Mouse (Mus musculus): ENCODE measurements around the gene Efs. TPM values are rescaled to one million over a fixed set of nuclear protein-coding genes. Genes with fewer than 3 reads are reported as not detected.
A peak's percentile ranks its signal among the peaks of the same experiment; 100 is the strongest.
"Not testable (repeated sequence)": the region's sequence is repeated elsewhere in the genome, so short reads cannot be mapped to it uniquely, and the experiment has no call there.

Gene Efs
- total RNA-seq, 2 experiments from 2014 or later = 2.5 to 2.8 TPM

DNA sequence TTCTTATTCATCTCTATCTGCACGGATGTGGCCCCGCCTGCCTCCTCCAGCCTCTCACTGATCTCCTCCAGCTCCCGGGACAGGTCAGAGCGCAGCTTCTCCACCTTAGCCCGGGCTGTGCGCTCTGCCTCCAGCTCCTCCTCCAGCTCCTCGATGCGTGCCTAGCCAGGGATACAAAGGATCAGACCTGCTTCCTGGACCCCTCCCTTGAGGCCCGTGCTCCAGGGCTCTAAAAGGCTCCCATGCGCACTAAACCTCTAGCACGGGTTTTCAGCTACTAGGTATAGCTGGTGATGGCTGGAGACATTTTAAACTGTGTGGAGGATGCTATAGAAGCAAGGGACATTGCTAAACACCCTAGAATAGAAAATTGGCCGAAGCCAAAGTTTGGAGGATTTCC lies 24.6 kb upstream of the Efs start:
- no peak for DNase-seq
- intact Hi-C loops (cut with DNase I) = no loop called here

DNA sequence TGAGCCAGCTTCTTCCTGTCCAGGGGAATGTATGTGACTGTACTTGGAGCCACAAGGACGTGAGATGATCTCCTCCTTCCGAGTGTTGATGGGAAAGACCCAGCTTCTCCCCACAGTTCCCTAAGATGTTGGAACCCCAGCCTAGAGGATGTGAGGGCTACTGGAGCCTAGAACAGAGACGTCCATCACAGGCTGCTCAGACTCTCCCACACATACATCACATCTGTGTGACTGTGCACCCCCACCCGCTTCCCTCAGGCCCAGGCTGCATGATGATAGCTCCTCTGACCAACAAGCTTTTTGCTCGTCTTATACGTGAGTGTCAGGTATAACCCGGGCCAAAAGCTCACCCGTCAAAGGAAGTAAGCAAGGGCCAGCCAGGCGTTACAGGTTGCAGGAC lies 22.9 kb upstream of the Efs start:
- DNase-seq = no peak
- intact Hi-C loops (cut with DNase I) = loop anchor here (1.0 kb wide), 1 partner anchor 26 kb away; no protein-coding TSS in a partner anchor

DNA sequence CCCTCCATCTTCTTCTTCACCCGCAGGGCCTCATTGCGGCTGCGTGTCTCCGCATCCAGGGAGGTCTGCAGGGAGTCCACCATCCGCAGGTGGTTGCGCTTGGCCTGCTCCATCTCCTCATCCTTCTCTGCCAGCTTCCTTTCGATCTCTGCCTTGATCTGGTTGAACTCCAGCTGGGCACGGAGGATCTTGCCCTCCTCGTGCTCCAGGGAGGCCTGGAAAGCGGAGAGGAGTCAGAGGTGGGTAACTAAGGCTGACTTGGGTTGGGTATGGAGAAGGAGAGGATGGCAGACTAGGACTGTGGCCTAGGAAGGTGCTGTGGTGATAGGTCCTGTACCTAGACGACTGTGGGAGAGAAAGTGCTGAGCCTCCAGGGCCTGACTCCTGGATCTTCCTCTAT lies 21.1 kb upstream of the Efs start:
- DNase-seq = peak in 1 of 2 experiments; percentile 13
- intact Hi-C loops (cut with DNase I) = not testable (repeated sequence)

DNA sequence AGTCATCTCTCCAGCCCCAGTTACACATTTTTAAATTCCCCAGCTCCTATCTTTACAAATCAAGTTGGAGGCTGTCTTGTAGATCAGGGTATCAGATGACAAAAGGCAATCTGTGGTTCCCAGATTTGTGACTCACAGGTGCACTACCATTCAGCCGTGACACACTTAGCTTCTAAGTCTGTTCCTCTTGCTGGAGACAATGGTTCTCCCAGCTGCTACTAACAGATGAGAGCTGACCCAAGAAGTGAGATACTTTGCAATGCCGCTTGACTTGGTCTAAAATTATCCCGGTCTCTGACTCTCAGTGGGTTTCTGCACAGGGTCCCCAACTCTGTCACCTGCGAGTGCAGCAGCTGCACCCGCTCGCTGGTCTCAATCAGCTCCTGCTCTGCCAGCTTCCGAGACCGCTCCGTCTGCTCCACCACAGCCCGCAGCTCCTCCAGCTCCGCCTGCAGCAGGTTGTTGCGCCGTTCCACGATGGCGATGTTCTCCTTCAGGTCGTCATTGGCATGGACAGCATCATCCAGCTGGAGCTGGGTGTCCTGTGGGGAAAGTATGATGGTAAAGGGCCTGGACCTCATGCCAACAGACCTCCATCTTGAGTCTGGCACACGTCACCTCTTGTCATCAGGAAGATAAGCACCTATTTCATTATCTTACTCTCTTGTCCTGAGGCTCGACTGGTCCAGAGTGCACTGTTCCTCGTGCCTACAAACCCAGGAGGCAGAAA lies 20.2 kb upstream of the Efs start:
- intact Hi-C loops (cut with DNase I) = no loop called here
- DNase-seq = peak; percentile 13 to 15

DNA sequence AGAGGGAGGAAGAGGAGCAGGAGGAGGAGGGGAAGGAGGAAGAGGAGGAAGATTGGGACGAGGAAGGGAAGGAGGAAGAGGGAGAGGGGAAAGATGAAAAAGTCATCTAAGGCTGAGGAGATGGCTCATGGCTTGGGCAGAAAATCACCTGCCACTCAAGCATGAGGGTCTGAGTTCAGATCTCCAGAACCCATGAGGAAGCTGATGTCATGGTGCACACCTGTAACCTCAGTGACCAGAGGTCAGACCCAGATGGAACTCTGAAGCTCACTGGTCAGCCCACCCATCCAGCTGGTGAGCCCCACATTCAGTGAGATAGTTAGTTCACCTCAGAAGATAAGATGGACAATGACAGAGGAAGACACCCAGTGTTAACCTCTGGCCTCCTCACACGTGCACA lies 19.0 kb upstream of the Efs start:
- intact Hi-C loops (cut with DNase I) = loop anchor here (1.0 kb wide), 1 partner anchor 27 kb away; no protein-coding TSS in a partner anchor
- DNase-seq = peak in 1 of 2 experiments; percentile 4

DNA sequence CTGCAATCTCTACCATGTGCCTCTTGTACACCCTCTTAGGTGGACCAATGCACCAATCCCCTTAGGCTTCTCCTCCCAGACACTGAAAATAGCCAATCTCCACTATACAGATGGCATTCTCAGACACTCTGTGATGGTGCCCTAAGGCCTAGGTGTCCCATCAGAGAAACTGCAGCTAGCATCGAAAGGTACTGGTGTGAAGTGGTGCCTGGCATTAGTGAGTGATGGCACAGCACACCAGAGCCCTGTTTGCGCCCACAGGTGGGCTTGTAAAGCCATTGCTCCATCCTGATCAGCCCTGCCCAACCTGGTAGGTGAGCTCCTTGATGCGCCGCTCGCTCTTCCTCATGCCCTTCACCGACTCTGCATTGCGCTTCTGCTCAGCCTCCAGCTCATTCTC lies 18.0 kb upstream of the Efs start:
- DNase-seq = no peak

DNA sequence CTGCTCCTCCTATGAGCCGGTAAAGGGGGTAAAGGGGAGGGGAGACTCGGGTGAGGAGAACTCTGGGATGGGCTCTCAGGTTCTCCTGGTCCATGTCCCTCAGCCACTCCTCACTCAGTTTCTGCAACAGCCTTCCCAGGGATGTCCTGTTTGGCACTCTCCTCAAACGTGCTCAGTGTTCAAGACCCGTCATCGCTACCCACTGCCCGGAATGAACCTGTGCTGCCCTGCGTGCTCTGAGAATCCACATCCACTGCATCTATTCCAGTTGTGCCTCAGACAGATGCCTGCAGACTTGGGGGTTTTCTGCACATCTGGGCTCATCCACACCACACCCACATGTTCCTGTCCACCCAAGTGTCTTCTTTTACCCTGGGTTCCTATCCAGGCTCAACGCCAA lies 16.6 kb upstream of the Efs start:
- intact Hi-C loops (cut with DNase I) = no loop called here
- peak; percentile 13 to 23 for DNase-seq

More for the DNA sequence above, 18.0 kb upstream of the Efs start:
- intact Hi-C loops (cut with DNase I) = loop anchor here (1.0 kb wide), 1 partner anchor 28 kb away; no protein-coding TSS in a partner anchor

DNA sequence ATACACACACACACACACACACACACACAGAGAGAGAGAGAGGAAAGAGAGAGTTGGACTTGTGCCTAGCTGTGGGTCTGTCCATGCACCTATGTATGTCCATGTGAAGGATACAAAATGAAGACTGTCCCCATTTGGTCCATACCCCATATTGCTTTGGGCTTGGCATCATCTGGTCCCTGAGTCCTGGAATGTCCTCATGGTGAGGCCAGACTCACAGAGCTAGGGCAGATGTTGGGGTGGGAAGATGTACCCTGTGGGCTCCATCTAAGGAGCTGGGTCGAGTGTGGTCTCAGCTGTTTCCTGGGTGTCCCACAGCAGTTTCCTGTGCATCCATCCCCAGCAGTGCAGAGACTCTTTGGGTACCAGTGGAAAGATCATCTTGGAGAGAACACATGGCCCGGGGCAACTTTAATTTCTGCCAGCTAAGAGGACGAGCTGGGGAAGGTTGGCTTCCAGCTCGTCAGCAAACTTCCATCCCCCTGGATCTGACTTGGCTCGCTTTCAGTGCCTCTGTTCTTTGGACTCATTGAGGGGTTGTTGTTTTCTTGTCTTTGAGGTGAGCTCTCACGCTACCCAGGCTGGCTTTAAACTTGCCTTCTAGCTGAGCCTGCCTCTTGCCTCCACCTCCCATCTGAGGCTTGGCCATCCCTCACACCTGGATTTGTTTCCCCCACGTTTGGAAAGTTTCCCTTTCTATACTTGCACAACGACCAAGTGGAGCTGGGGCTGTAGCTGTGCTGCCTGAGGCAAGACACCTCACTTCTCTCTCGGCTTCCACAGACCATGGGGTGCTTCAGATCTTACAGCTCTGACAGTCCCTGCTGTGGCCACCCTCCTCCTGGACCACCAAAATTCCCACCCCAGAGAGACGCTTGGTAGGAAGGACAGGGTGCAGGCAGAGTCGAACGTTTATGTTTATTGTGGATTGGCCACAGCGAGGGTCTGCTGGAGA lies 15.4 kb upstream of the Efs start:
- intact Hi-C loops (cut with DNase I) = no loop called here

DNA sequence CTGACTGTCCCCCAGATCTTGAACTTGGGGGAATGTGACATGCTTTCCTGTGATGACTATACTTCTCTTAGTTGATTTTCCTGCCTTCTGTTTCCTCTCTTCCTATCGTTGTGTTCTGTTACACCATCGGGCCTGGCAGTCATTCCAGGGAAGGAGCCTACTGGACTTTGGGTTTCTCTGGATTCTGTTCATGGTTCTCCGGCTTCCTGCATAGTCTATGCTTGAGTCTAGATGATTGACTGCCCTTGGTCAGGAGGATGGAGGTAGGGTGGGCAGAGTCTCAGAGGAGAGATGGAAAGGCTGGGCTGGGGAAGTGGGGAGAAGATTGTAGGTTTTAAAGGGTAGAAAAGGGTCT lies 14.2 kb upstream of the Efs start:
- peak in 1 of 2 experiments; percentile 24 for DNase-seq
- intact Hi-C loops (cut with DNase I) = no loop called here

More for the DNA sequence above, 15.4 kb upstream of the Efs start:
- peak; percentile 12 to 28 for DNase-seq

DNA sequence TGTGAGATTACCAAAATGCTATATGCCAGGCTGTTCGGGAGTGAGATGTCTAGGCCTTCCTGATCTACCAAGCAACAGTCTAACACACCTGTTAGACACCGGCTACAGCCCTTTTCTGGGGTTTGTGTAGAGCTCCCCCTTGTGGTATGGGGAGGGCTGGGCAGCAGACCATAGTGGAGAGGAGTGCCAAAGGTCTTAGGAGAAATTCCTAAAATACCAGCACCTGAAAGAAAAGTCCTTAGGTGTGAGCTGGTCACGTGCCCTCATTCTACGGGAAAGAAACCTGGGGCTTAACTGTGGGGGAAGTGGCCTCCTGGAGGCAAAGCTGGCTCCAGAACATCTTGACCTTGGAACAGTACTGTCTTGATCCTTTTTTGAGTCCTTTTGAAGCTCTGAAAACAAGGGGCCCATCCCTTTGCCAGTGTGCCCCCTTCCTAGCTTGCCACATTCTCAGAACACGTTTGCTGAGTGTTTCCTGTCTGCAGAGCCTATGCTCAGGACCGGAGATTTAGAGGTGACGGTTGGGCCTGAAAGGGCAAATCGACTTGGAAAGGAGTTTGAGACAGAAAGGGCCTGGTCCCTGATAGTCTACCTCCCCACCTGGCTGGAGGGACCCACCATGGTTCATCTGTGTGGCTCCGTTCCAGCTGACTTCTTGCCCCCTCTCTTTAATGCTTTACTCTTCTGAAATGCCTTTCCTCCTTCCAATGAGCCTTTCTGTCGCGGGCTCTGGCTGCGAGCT lies 13.7 kb upstream of the Efs start:
- intact Hi-C loops (cut with DNase I) = loop anchor here (1.0 to 2.0 kb wide), 2 partner anchors 39 to 97 kb away; no protein-coding TSS in a partner anchor
- DNase-seq = peak; percentile 76

DNA sequence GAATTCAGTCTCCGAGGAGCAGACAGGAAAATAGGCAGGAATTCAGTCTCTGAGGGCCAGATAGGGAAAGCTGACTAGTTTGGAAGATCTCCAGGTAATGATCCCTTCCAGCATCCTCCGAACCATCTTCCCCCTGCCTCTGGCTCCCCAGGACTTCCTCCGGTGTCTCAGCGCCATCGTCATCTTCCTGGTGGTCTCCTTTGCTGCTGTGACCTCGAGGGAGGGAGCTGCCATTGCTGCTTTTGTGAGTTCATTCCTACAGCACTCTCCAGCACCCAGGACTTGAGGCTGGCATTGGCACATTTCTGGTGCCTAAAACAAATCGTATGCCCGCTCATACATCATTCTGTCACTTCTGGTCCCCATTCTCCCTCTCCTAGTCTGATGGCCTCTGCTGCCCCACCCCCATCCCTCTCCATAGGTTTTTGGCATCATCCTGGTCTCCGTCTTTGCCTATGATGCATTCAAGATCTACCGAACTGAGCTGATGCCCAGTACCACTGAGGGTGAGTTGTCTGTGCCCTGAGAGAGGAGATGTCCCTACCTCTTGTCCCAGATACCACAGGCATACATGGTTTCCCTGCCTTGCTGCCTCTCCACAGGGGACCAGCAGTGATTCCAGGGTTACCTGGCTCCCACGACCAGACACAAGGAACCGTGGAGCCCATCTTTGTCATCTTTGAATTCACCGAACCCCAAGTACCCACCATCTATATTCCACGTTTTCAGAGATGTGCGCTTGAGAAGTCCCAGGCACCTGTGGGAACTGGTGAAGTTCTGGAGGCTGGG lies 12.7 kb upstream of the Efs start:
- intact Hi-C loops (cut with DNase I) = loop anchor here (1.0 to 2.0 kb wide), 2 partner anchors 38 to 96 kb away; no protein-coding TSS in a partner anchor
- peak; percentile 35 to 52 for DNase-seq

DNA sequence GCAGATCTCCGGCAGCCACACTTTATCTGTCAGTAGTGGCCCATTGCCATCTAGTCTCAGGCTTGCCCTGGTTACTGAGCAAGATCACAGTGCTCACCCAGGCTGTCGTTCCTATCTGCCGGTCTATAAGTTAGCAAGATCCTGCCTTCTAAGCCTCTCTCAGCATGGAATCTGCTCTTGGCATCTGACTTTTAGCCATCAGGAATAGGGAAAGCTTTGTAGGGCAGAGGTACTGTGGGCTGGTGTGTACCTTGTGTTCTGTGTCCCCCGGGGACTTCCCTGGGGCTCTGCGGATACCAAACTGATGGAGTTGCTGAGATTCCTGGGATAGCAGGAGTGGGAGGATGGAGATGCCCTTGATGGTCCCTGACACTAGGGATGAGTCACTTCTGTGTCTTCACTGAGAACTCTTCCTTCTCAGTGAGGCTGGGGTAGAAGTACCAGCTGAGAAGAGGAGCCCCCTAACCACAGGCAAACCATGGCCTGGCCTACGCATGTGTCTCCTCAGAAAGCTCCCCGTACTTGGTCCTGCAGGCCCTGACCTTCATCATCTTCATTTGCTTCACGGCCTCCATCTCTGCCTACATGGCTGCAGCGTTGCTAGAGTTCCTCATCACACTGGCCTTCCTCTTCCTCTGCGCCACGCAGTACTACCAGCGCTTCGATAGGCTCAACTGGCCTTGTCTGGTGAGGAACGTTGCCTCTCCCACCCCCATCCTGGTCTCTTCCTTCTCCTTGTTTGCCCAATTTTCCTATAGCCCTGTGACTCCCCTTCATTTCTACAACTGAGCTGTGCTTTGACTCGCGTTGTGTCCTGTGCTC lies 11.6 kb upstream of the Efs start:
- intact Hi-C loops (cut with DNase I) = loop anchor here (2.0 kb wide), 1 partner anchor 95 kb away; no protein-coding TSS in a partner anchor
- DNase-seq = peak in 1 of 2 experiments; percentile 8

DNA sequence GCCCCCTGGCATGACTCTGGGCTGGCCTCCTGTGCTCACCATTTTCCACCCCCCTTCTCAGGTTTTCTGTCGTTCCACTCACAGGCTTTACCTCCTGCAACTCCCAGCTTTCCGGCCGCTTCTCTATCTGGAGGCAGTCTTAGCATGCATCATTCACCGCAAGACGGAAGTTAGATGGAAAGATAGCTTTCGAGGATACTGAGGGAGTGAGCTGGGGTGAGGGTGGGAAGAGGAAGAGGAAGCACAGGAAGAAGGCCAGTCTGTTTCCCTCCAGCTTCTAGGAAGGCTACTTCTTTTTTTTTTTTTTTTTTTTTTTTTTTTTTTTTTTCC lies 10.9 kb upstream of the Efs start:
- intact Hi-C loops (cut with DNase I) = no loop called here
- DNase-seq = no peak

DNA sequence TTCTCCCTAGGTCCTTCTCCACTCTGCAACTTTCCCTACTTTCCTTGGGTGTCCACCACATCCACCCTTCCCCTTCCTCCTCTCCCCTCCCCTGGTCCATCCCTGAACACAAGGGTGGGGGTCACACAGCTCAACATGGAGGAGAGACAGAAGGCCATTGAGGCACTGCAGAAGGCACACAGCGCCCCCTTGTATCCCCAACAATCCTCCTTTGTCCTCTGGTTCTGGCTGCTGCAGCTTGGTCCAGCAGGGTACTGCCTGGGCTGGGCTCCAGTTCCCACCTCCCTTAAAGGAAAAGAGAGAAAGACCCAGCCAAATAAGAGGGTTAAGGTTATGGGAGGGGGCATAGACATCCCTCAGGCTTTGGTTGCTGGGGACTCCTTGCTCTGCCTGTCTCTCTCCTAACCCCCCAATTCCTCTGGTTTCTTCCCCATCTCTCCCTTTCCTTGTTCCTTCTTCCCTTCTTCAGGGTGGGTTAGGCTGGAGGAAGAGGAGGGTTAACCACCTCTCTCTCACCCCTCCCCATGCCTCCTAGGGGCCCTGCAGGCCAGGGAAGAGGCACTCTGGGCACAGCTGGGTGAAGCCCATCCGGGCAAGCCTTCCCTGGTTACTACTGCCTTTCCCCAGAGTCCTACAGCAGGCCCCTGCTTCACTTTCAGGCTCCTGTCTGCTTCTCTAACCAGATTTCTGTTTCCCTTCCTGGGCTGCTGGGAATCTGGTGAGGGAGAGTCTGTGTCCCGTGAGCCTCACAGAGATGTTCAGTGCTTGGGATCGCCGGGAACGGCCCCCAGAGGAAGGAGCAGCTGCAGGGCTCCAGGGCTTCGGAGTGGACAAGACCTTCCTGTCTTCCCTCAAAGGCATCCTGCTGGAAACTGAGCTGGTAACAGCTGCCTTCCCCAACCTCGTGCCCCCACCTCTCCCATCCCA lies 10.2 kb upstream of the Efs start, which contains the start of gene Cmtm5:
TSS of gene Cmtm5 (plus strand) at position 358 of the 927 bp plus-strand sequence.
- intact Hi-C loops (cut with DNase I) = no loop called here
- peak in 1 of 2 experiments; percentile 5 for DNase-seq

DNA sequence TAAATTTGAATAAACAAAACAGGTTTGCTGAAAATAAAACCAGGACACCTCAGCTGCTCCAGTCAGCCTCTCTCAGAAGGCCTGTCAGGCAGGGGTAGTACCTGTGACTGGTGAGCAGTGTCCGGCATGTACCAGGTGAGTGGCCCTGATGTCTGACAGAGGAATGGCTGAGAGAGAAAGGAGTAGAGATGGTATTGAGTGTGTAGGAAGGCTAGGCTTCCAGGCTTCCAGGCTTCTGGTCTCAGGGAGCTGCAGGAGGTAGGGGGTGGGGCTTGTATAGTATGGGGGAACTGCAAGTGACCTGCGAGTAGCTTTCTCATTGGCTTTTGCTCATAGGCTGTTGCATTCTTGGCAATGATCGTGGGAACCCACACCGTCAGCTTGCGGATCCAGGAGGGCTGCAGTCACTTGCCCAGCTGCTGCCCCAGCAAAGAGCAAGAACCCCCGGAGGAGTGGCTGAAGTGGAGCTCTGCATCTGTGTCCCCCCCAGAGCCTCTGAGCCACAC lies 6.8 kb upstream of the Efs start, which contains the start of gene Il25:
TSS of gene Il25 (plus strand) at position 51 of the 506 bp plus-strand sequence.
- DNase-seq = no peak
- intact Hi-C loops (cut with DNase I) = no loop called here

DNA sequence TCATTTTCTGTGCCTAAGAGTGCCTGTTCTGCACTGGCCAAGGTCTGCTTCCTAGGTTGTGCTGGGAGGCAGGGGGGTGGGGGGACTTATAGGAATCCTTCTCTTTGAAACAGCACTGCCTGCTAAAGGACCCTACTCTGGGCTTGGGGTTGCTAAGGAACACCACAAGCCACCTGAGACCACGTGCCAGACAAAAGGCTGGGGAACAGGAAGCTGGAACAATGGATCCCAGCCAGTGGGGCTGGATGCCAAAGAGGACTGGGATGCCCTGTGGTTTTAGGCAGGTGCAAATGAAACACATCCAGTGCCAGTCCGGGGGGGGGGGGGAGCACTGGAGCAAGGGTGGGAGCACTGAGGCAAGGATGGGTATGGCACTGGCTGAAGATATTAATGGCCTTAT lies 4.5 kb upstream of the Efs start:
- DNase-seq = no peak
- intact Hi-C loops (cut with DNase I) = no loop called here

DNA sequence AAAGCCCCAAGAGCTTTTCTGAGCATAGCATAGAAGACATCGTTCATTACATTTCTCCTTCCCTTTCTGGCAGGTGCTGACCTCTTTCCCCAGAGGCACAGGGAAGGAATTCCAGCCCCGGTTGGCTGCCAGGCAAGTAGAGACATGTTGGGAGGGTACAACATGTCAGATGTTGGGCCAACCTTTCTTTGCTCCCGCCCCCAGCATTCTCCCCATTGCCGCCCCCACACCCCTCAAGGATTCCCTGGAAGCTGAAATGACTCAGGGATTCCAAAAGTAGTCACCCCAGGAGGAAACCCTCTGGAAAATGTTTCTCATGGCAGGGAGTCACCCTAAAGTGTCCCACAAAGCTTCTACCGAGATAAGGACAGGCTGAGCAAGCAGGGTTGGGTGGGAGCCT lies 3.9 kb upstream of the Efs start:
- intact Hi-C loops (cut with DNase I) = no loop called here

DNA sequence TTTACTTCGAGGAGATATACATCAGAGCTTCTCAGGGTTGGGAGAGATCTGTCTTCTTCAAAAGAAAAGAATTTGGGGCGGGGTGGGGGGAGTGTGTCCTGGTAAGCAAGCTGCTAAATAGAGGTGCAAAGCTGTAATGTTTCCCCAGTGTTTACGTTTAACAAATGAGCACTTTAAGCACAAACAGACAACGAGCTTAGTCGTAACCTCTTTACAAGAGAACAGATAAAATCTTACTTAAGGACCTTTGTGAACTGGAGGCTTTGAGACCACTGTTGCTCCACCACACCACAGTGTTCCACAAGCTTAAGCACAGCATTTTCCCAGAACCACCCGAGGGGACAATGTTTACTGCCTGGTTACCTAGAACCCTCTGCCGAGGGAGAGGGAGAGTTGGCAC lies 1.4 kb upstream of the Efs start:
- no peak for DNase-seq
- intact Hi-C loops (cut with DNase I) = no loop called here

More for the DNA sequence above, 3.9 kb upstream of the Efs start:
- DNase-seq = no peak
